Mouse (Mus musculus): ENCODE measurements around the gene Mff. TPM values are rescaled to one million over a fixed set of nuclear protein-coding genes. Genes with fewer than 3 reads are reported as not detected.

Gene Mff
- polyA plus RNA-seq, 1 experiment from 2014 or later = 151 TPM

DNA sequence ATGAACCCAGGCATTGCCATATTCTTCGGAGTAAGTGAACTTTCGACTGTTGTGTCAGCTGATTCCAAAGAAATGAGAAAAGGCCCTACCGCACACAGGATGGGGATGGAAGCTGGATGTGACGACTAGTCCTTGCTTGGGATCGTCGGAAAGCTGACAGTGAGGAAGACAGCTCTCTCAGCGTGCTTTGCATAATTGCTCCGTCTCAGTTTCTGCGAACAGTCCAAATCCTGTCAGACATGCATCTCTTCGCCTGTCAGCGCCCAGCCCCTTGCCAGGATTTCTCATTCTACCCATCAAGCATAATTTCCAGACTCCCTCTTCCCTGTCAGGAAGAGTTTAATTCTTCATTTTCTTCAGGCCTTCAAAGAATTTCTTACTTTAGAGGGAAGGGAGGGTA is 66.4 kb downstream of the Mff start:
- H3K27ac ChIP-seq (replicated peaks) = no peak overlapping the region
- no peaks in the 10 kb centered on the region for H3K36me3 ChIP-seq (ENCODE audit: control insufficient read depth, insufficient read depth, low read length)
- ATAC-seq (ENCODE audit: low FRiP score, low TSS enrichment) = no peak
- WGBS = 84% methylated on average over 11 of the region's 11 CpGs
- no peaks in the 10 kb centered on the region for H3K27me3 ChIP-seq (ENCODE audit: control insufficient read depth, insufficient read depth, low read length)
- H3K9ac ChIP-seq (ENCODE audit: low read length) = no peak overlapping the region
- H3K9me3 ChIP-seq (ENCODE audit: control insufficient read depth, low read length) = no peaks in the 10 kb centered on the region
- no peak overlapping the region for H3K4me3 ChIP-seq (ENCODE audit: low read depth, low read length)
- DNase-seq (ENCODE audit: low spot score) = no peak
- no peaks in the 10 kb centered on the region for H3K4me1 ChIP-seq (replicated peaks; ENCODE audit: control insufficient read depth, insufficient read depth)
- no peak overlapping the region for H3K4me2 ChIP-seq (replicated peaks; ENCODE audit: low read depth)
- TF ChIP-seq EP300 (optimal IDR thresholded peaks at IDR 0.05) (no peak), CTCF (IDR thresholded peaks at IDR 0.05; ENCODE audit: low read depth) (no peak)

DNA sequence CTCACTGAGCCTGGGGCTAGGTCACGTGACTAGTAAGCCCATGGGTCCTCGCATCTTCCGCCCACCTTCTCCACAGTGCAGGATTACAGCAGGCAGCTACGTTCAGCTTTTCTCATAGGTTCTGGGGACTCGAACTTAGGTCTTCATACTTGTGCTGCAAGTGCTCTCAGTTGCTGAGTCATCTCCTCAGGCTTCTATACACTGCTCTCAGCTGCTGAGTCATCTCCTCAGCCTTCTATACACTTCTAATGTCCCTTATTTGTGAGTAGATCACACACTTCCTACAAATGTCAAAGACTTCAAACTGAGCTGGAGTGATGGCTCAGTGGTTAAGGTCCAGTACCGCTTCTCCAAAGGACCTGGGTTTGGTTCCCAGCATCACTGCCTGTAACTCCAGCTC is 67.5 kb downstream of the Mff start:
- H3K36me3 ChIP-seq (ENCODE audit: control insufficient read depth, insufficient read depth, low read length) = no peaks in the 10 kb centered on the region
- 93% methylated on average over 6 of the region's 6 CpGs for WGBS
- H3K9ac ChIP-seq (ENCODE audit: low read length) = no peak overlapping the region
- no peak overlapping the region for H3K4me2 ChIP-seq (replicated peaks; ENCODE audit: low read depth)
- ATAC-seq (ENCODE audit: low FRiP score, low TSS enrichment) = no peak
- no peaks in the 10 kb centered on the region for H3K9me3 ChIP-seq (ENCODE audit: control insufficient read depth, low read length)
- H3K27me3 ChIP-seq (ENCODE audit: control insufficient read depth, insufficient read depth, low read length) = no peaks in the 10 kb centered on the region
- H3K27ac ChIP-seq (replicated peaks) = no peak overlapping the region
- H3K4me3 ChIP-seq (ENCODE audit: low read depth, low read length) = no peak overlapping the region
- TF ChIP-seq CTCF (IDR thresholded peaks at IDR 0.05; ENCODE audit: low read depth) = no peak
- no peaks in the 10 kb centered on the region for H3K4me1 ChIP-seq (replicated peaks; ENCODE audit: control insufficient read depth, insufficient read depth)
- no peak for DNase-seq (ENCODE audit: low spot score)

DNA sequence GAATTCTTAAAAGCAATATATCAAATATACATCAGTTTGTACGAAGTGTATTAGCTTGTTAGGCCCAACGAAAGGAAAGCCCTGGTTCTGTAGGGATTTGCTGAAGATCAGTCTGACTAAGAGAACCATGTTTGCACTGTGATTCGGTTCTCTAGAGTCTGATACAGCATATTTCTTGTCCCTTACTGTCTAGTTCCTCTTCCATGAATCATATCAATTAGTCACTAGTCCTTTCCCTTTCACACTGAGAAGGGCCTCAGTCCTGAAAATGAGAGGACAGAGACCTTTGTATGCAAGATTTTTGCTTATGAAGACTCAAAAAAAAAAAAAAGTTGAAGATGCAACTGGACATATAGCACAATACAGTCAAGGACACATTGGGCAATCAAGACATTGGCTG is 68.4 kb downstream of the Mff start:
- H3K27me3 ChIP-seq (ENCODE audit: control insufficient read depth, insufficient read depth, low read length) = no peaks in the 10 kb centered on the region
- H3K9me3 ChIP-seq (ENCODE audit: control insufficient read depth, low read length) = no peaks in the 10 kb centered on the region
- H3K9ac ChIP-seq (ENCODE audit: low read length) = no peak overlapping the region
- H3K27ac ChIP-seq (replicated peaks) = no peak overlapping the region
- 62% methylated on average over 3 of the region's 3 CpGs for WGBS
- ATAC-seq (ENCODE audit: low FRiP score, low TSS enrichment) (no peak), DNase-seq (ENCODE audit: low spot score) (no peak)
- no peaks in the 10 kb centered on the region for H3K4me1 ChIP-seq (replicated peaks; ENCODE audit: control insufficient read depth, insufficient read depth)
- TF ChIP-seq CTCF (IDR thresholded peaks at IDR 0.05; ENCODE audit: low read depth) (no peak), EP300 (optimal IDR thresholded peaks at IDR 0.05) (no peak)
- H3K4me3 ChIP-seq (ENCODE audit: low read depth, low read length) = no peak overlapping the region
- no peaks in the 10 kb centered on the region for H3K36me3 ChIP-seq (ENCODE audit: control insufficient read depth, insufficient read depth, low read length)
- H3K4me2 ChIP-seq (replicated peaks; ENCODE audit: low read depth) = no peak overlapping the region

DNA sequence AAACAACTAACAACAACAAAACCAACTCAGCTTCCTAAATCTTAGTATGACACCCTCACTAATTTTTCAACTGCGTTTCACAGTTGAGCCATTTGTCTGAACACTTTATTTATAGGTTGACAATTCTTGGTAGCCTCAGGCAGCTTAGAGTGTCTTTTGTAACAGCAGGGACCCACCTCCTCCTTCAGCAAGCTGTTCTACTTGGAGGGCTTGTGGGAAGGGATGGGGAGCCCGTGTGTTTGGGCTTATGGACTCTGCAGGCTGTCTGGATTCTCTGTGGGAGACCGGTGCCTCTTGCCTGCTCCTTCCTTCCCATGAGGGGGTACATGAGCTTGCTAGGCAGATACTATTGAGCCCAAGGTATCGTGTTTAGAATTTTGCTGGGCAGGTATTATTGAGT is 69.3 kb downstream of the Mff start:
- no peak for DNase-seq (ENCODE audit: low spot score)
- Histone ChIP-seq H3K27ac (replicated peaks) (no peak overlapping the region), H3K4me2 (replicated peaks; ENCODE audit: low read depth) (no peak overlapping the region), H3K9ac (ENCODE audit: low read length) (no peak overlapping the region), H3K27me3 (ENCODE audit: control insufficient read depth, insufficient read depth, low read length) (no peaks in the 10 kb centered on the region), H3K4me1 (replicated peaks; ENCODE audit: control insufficient read depth, insufficient read depth) (no peaks in the 10 kb centered on the region), H3K4me3 (ENCODE audit: low read depth, low read length) (no peak overlapping the region), H3K9me3 (ENCODE audit: control insufficient read depth, low read length) (no peaks in the 10 kb centered on the region), H3K36me3 (ENCODE audit: control insufficient read depth, insufficient read depth, low read length) (no peaks in the 10 kb centered on the region)
- ATAC-seq (ENCODE audit: low FRiP score, low TSS enrichment) = no peak
- TF ChIP-seq CTCF (IDR thresholded peaks at IDR 0.05; ENCODE audit: low read depth) (no peak), EP300 (optimal IDR thresholded peaks at IDR 0.05) (no peak)
- WGBS = 74% methylated on average over 4 of the region's 4 CpGs

DNA sequence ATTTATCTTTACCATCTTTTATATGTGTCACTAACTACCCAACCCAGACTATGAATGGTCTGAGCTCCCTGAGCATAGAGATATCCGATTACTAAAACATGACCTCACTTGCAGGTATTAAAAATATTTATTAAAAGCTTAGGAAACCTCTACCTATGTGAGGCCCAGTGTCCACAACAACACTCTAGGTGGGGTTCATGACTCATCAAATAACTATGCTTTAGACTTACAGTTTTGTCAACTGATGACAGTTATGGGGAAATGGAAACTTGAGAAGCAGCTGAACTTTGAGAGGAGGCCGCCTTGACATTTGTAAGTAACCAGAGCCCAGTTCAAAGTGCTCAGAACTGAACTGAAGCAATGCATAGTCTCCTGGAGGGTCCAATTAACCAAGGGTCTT is 70.5 kb downstream of the Mff start:
- H3K27ac ChIP-seq (replicated peaks) = no peak overlapping the region
- H3K36me3 ChIP-seq (ENCODE audit: control insufficient read depth, insufficient read depth, low read length) = no peaks in the 10 kb centered on the region
- 68% methylated on average over 2 of the region's 2 CpGs for WGBS
- no peaks in the 10 kb centered on the region for H3K9me3 ChIP-seq (ENCODE audit: control insufficient read depth, low read length)
- no peak for TF ChIP-seq EP300 (optimal IDR thresholded peaks at IDR 0.05)
- TF ChIP-seq CTCF (IDR thresholded peaks at IDR 0.05; ENCODE audit: low read depth) = no peak
- H3K4me1 ChIP-seq (replicated peaks; ENCODE audit: control insufficient read depth, insufficient read depth) = no peaks in the 10 kb centered on the region
- no peak overlapping the region for H3K9ac ChIP-seq (ENCODE audit: low read length)
- no peaks in the 10 kb centered on the region for H3K27me3 ChIP-seq (ENCODE audit: control insufficient read depth, insufficient read depth, low read length)
- ATAC-seq (ENCODE audit: low FRiP score, low TSS enrichment) = peak; percentile 61; the same call in 1 of the 2 replicates
- H3K4me3 ChIP-seq (ENCODE audit: low read depth, low read length) = no peak overlapping the region
- no peak for DNase-seq (ENCODE audit: low spot score)
- no peak overlapping the region for H3K4me2 ChIP-seq (replicated peaks; ENCODE audit: low read depth)

DNA sequence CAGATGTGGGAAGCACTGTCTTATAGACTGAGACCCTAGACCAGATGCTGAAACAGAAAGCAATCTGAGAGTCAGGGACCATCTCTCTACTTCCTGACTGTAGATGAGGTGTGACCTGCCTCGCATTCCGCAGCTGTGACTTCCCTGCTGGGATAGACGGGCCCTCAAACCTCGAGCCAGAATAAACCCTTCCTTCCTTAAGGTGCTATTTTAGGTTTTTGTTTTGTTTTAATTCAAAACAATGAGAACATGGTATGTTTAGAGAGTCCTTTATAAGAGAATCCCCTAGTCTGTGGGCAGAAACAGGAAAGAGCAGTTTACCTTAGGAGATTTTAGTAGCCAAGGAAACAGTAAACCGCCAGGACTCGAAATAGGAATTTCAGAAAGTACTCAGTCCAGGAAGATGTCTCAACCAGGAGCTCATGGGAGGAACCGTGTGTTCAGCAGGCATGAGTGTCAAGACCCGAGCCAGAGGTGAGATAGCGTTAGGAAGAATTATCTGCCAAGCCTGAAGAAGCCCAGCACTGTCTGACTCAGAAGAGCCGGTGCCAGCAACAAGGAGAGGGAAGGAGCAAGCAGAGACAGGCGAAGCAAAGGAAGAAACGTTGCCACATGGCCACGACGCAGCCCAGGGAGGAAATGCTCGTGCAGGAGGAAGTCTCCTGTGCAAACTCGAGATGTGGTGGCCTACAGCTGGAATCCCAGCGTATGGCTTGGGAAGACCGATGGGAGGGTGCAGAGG is 71.2 kb downstream of the Mff start:
- H3K9ac ChIP-seq (ENCODE audit: low read length) = no peak overlapping the region
- H3K4me2 ChIP-seq (replicated peaks; ENCODE audit: low read depth) = no peak overlapping the region
- no peak overlapping the region for H3K27ac ChIP-seq (replicated peaks)
- no peaks in the 10 kb centered on the region for H3K9me3 ChIP-seq (ENCODE audit: control insufficient read depth, low read length)
- H3K4me3 ChIP-seq (ENCODE audit: low read depth, low read length) = no peak overlapping the region
- WGBS = 46% methylated on average over 18 of the region's 18 CpGs
- H3K27me3 ChIP-seq (ENCODE audit: control insufficient read depth, insufficient read depth, low read length) = no peaks in the 10 kb centered on the region
- DNase-seq (ENCODE audit: low spot score) (no peak), ATAC-seq (ENCODE audit: low FRiP score, low TSS enrichment) (peak; percentile 16; the same call in 1 of the 2 replicates)
- no peaks in the 10 kb centered on the region for H3K36me3 ChIP-seq (ENCODE audit: control insufficient read depth, insufficient read depth, low read length)
- no peaks in the 10 kb centered on the region for H3K4me1 ChIP-seq (replicated peaks; ENCODE audit: control insufficient read depth, insufficient read depth)
- no peak for TF ChIP-seq CTCF (IDR thresholded peaks at IDR 0.05; ENCODE audit: low read depth)
- no peak for TF ChIP-seq EP300 (optimal IDR thresholded peaks at IDR 0.05)
